Mouse (Mus musculus): ENCODE measurements at regions not wholly inside any gene's neighbourhood (a gene's known extent, or its start where the extent isn't known, plus 50 kb on each side); places are given as distances from the start of the nearest gene placed in this dataset.

DNA sequence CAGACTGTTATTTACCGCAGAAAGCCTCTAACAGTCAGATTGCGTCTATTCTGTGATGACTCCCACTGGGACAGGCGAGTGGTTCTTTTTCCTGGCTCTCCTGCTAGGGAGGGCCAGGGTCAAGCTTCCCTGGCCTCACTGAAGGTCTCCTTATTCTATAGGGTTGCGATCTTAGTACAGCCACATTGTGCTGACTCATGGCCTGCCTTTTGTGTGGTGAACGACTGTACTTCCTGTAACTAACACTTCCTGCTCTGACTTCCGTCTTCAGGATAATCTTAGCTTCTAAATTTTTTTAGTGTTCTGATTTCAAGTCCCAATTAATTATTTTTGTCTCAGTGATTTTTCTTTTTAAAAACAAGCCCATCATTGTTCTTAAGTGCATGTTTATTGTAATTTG is 203.4 kb upstream of the Tbc1d5 start:
- WGBS = 85% methylated on average over 6 of the region's 6 CpGs
- Histone ChIP-seq H3K9ac (no peak overlapping the region), H3K36me3 (no peaks in the 10 kb centered on the region), H3K4me2 (replicated peaks) (no peak overlapping the region), H3K4me1 (no peaks in the 10 kb centered on the region), H3K9me3 (no peaks in the 10 kb centered on the region), H3K4me3 (no peak overlapping the region), H3K27ac (no peak overlapping the region), H3K27me3 (no peaks in the 10 kb centered on the region)
- no peak for ATAC-seq (ENCODE audit: low FRiP score, low read depth)

DNA sequence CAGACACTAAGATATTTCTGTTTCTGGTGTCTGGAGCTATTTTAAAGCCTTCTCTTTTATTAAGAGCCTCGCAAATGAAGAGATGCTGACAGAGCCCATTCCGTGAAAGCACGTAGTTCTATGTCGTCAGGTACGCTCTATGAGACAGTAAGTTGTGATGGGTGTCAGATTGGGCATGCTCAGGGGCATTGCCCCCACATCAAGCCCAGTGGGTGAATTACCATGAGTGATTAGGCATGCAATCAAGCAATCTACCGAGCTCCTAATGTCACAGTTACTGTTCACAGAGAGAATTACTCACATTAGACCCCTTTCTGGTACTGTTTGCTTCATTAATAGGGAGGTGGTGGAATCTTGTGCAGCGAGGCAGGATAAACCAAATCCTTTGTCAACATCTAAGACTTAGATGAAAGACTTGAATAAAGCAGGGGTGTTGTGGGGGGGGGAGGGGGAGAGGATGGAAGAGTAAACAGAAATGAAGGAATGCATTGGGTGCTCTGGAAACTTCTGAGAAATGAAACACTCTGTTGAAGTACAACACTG is 192.9 kb upstream of the Tbc1d5 start:
- no peak overlapping the region for H3K4me2 ChIP-seq (replicated peaks)
- no peak overlapping the region for H3K27ac ChIP-seq
- peaks cover 8% of the 10 kb centered on the region for H3K4me1 ChIP-seq
- H3K4me3 ChIP-seq = no peak overlapping the region
- H3K9ac ChIP-seq = no peak overlapping the region
- WGBS = 55% methylated on average over 7 of the region's 7 CpGs
- no peaks in the 10 kb centered on the region for H3K27me3 ChIP-seq
- no peaks in the 10 kb centered on the region for H3K9me3 ChIP-seq
- H3K36me3 ChIP-seq = no peaks in the 10 kb centered on the region
- no peak for ATAC-seq (ENCODE audit: low FRiP score, low read depth)

GRCm38 (mm10) chr17:51370990-51371389 is 191.8 kb upstream of the Tbc1d5 start:
- no peaks in the 10 kb centered on the region for H3K36me3 ChIP-seq
- 86% methylated on average over 7 of the region's 7 CpGs for WGBS
- H3K4me2 ChIP-seq (replicated peaks) = no peak overlapping the region
- no peak overlapping the region for H3K9ac ChIP-seq
- H3K4me3 ChIP-seq = no peak overlapping the region
- H3K4me1 ChIP-seq = peaks cover 8% of the 10 kb centered on the region
- no peaks in the 10 kb centered on the region for H3K27me3 ChIP-seq
- ATAC-seq (ENCODE audit: low FRiP score, low read depth) = no peak
- no peaks in the 10 kb centered on the region for H3K9me3 ChIP-seq
- H3K27ac ChIP-seq = no peak overlapping the region

- Histone ChIP-seq H3K36me3 (no peaks in the 10 kb centered on the region), H3K27ac (no peak overlapping the region), H3K4me3 (no peak overlapping the region), H3K9me3 (no peaks in the 10 kb centered on the region), H3K4me1 (peaks cover 8% of the 10 kb centered on the region), H3K27me3 (no peaks in the 10 kb centered on the region), H3K4me2 (replicated peaks) (no peak overlapping the region), H3K9ac (no peak overlapping the region)
- ATAC-seq (ENCODE audit: low FRiP score, low read depth) = no peak
- WGBS = 31% methylated on average over 9 of the region's 9 CpGs
These were observed 190.9 kb upstream of the Tbc1d5 start for GRCm38 (mm10) chr17:51370085-51370484.

- H3K27ac ChIP-seq = no peak overlapping the region
- no peak for ATAC-seq (ENCODE audit: low FRiP score, low read depth)
- no peak overlapping the region for H3K4me2 ChIP-seq (replicated peaks)
- WGBS = 85% methylated on average over 7 of the region's 7 CpGs
- no peaks in the 10 kb centered on the region for H3K27me3 ChIP-seq
- H3K4me1 ChIP-seq = 0 out of 2 replicates have a peak, but pooled peaks cover 6% of the 10 kb centered on the region
- no peaks in the 10 kb centered on the region for H3K36me3 ChIP-seq
- no peak overlapping the region for H3K4me3 ChIP-seq
- H3K9ac ChIP-seq = no peak overlapping the region
- H3K9me3 ChIP-seq = no peaks in the 10 kb centered on the region
These were observed 183.6 kb upstream of the Tbc1d5 start for GRCm38 (mm10) chr17:51362801-51363200.

DNA sequence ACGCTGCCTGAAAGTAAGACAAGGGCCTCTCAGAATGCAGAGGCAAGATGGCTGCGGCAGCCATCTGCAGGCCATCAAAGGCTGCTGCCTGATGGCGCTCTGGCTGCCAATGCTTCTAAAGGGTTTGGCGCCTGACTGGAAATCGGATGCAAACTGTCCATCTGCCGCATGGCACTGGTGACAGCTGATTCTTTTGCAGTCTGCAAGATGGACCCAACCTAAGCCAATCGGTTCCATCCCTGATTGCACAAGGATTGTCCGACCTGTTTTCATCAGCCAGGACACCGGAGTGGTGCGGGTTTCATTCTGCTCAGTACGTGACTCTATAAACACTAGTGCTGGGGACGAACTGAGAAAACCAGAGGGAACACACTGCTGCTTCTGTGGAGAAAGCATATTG is 183.1 kb upstream of the Tbc1d5 start:
- H3K27me3 ChIP-seq = no peaks in the 10 kb centered on the region
- 0 out of 2 replicates have a peak, but pooled peaks cover 6% of the 10 kb centered on the region for H3K4me1 ChIP-seq
- no peak for ATAC-seq (ENCODE audit: low FRiP score, low read depth)
- no peak overlapping the region for H3K27ac ChIP-seq
- no peak overlapping the region for H3K4me3 ChIP-seq
- H3K9ac ChIP-seq = no peak overlapping the region
- no peaks in the 10 kb centered on the region for H3K36me3 ChIP-seq
- H3K9me3 ChIP-seq = no peaks in the 10 kb centered on the region
- H3K4me2 ChIP-seq (replicated peaks) = no peak overlapping the region
- WGBS = 93% methylated on average over 12 of the region's 12 CpGs

DNA sequence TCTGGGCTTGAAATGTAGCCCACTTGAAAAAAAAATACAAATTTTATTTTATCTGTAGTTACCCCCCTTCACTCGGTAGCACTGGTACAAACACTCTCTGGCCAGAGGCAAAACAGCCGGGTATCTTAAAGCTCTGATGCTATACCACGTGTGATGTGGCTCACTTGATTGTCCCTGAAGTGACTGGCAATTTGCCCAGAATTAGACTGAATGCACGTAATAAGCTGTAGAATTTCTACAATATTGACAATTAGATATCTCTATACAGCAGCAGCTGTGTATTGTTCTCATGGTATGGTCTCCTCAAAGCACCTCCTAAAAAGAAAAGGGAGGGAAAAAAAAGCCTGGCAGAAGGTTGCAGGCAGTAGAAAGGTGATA is 179.2 kb upstream of the Tbc1d5 start:
- Histone ChIP-seq H3K27me3 (no peaks in the 10 kb centered on the region), H3K36me3 (no peaks in the 10 kb centered on the region), H3K27ac (no peak overlapping the region), H3K4me3 (no peak overlapping the region), H3K4me2 (replicated peaks) (no peak overlapping the region), H3K9ac (no peak overlapping the region), H3K4me1 (0 out of 2 replicates have a peak, but pooled peaks cover 6% of the 10 kb centered on the region), H3K9me3 (no peaks in the 10 kb centered on the region)
- WGBS = 16% methylated on average over 4 of the region's 4 CpGs
- ATAC-seq (ENCODE audit: low FRiP score, low read depth) = peak; percentile 44; the same call in 1 of the 2 replicates

DNA sequence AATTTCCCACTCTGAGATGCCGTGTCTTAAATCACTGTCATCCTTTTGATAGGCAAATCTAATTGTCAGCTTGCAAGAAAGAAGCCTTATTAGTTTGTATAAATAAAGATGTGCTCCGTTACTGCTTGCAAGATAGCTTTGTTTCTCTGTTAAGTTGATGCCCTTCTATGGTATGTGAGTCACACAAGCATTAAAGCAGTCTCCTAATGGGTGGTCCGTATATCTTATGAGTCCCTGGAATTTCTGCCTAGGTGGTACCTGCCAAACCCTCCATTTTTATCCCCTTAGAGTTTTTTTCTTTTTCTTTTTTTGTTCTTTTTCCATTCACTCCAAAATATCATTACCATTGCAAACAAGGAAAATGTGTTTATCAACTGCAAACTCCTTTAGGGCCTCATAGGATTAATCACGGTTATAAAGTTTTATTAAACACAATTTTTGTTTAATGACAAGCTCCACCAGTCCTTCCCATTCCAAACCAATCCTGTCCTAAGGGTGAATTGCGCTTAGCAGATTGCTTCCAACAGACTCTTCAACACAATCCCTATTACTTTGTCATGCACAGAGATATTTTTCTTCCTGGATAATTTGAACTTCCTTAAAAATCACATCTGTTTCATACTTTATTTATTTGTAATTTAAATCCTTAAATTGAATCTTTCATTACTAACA is 178.7 kb upstream of the Tbc1d5 start:
- no peak overlapping the region for H3K9ac ChIP-seq
- WGBS = 50% methylated on average over 5 of the region's 5 CpGs
- no peak overlapping the region for H3K27ac ChIP-seq
- H3K4me3 ChIP-seq = no peak overlapping the region
- H3K27me3 ChIP-seq = no peaks in the 10 kb centered on the region
- H3K9me3 ChIP-seq = no peaks in the 10 kb centered on the region
- no peak overlapping the region for H3K4me2 ChIP-seq (replicated peaks)
- no peak for ATAC-seq (ENCODE audit: low FRiP score, low read depth)
- 0 out of 2 replicates have a peak, but pooled peaks cover 6% of the 10 kb centered on the region for H3K4me1 ChIP-seq
- no peaks in the 10 kb centered on the region for H3K36me3 ChIP-seq

DNA sequence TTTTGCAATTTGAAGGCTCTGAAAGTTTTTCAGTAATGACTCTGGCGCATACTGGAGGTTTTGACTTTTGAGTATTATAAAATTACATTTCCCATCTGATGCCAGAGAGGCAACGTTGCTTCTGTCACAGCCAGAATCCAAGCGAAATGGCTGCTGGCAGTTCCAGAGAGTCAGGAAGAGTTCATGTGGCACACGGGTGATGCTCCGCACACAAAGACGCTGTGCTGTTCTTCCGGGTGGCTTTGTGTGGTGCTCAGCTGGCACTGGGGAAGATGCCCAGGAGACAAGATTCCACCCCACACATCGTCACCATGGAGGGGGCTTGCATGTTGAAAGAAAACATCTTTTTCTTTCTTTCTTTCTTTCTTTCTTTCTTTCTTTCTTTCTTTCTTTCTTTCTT is 177.3 kb upstream of the Tbc1d5 start:
- Histone ChIP-seq H3K27ac (no peak overlapping the region), H3K9ac (no peak overlapping the region), H3K9me3 (no peaks in the 10 kb centered on the region), H3K4me2 (replicated peaks) (no peak overlapping the region), H3K27me3 (no peaks in the 10 kb centered on the region), H3K4me1 (0 out of 2 replicates have a peak, but pooled peaks cover 6% of the 10 kb centered on the region), H3K36me3 (no peaks in the 10 kb centered on the region), H3K4me3 (no peak overlapping the region)
- ATAC-seq (ENCODE audit: low FRiP score, low read depth) = no peak
- WGBS = 83% methylated on average over 8 of the region's 8 CpGs

DNA sequence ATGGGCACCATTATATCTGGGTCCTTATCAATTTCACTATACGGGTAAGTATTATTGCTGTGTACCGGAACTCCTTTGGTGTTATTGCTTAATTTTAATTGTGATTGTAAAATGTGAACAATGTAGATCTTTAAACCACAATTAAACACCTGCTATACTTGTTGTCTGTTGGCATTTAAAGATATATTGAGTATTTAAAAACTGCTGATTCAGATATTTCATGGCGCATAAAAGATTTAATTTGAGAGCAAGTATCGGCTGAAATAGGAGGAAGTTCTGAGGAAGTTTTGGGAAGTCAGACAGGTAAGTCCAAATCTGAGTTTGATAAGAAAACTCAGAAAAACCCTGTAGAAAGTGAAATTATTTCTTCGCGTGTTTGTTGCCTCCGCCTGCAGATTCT is 142.7 kb upstream of the Tbc1d5 start:
- Histone ChIP-seq H3K4me2 (replicated peaks) (no peak overlapping the region), H3K9me3 (no peaks in the 10 kb centered on the region), H3K27ac (no peak overlapping the region), H3K4me3 (no peak overlapping the region), H3K4me1 (no peaks in the 10 kb centered on the region; the same call in 1 of the 2 replicates), H3K27me3 (no peaks in the 10 kb centered on the region), H3K9ac (no peak overlapping the region), H3K36me3 (no peaks in the 10 kb centered on the region)
- WGBS = 68% methylated on average over 7 of the region's 7 CpGs
- ATAC-seq (ENCODE audit: low FRiP score, low read depth) = no peak

DNA sequence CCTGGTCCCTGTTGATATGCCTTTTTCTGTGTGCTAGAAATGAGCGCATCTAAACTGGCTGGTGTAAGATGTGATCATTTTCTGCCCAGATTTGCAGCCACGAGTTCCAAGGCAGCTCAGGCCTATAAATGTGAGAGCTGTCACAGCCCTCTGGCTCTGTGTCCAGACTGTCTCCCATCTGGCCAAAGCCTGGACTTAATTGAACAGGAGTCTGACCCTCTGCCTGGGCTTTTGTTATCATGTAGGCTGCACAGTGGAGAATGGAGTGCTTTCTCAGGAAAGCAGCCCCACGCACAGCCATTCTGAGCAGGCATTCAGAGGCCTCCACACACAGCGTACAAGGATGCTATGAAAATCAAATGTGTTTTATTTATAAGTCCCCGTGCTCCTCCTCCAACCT is 141.9 kb upstream of the Tbc1d5 start:
- H3K27me3 ChIP-seq = no peaks in the 10 kb centered on the region
- no peak overlapping the region for H3K4me2 ChIP-seq (replicated peaks)
- H3K4me1 ChIP-seq = no peaks in the 10 kb centered on the region; the same call in 1 of the 2 replicates
- no peak overlapping the region for H3K27ac ChIP-seq
- H3K36me3 ChIP-seq = no peaks in the 10 kb centered on the region
- 66% methylated on average over 5 of the region's 5 CpGs for WGBS
- no peak overlapping the region for H3K4me3 ChIP-seq
- no peaks in the 10 kb centered on the region for H3K9me3 ChIP-seq
- ATAC-seq (ENCODE audit: low FRiP score, low read depth) = no peak
- no peak overlapping the region for H3K9ac ChIP-seq

DNA sequence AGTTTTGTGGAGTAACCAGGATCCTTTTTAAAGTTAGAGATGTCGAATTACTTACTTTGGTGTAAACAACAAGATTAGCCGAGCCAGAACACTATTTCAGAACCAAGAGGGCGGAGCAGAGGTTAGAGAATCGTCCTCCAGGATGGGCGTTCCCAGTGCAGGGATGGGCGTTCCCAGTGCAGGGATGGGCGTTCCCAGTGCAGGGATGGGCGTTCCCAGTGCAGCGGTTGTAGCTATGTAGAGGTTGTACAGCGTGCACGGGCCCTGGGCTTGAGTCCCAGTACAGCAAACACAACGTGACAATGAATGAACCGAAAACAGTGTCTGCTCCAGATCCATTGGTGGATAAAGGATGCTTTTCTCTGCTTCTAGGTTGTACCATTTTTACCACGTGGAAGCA is 125.8 kb upstream of the Tbc1d5 start:
- no peak overlapping the region for H3K27ac ChIP-seq
- H3K36me3 ChIP-seq = no peaks in the 10 kb centered on the region
- H3K4me1 ChIP-seq = no peaks in the 10 kb centered on the region
- no peak for ATAC-seq (ENCODE audit: low FRiP score, low read depth)
- no peaks in the 10 kb centered on the region for H3K27me3 ChIP-seq
- H3K4me3 ChIP-seq = no peak overlapping the region
- no peaks in the 10 kb centered on the region for H3K9me3 ChIP-seq
- H3K9ac ChIP-seq = no peak overlapping the region
- H3K4me2 ChIP-seq (replicated peaks) = no peak overlapping the region
- WGBS = 51% methylated on average over 14 of the region's 14 CpGs

- WGBS = 95% methylated on average over 1 of the region's 1 CpGs
- no peaks in the 10 kb centered on the region for H3K36me3 ChIP-seq
- H3K4me2 ChIP-seq (replicated peaks) = no peak overlapping the region
- H3K9ac ChIP-seq = no peak overlapping the region
- H3K27ac ChIP-seq = no peak overlapping the region
- H3K4me1 ChIP-seq = no peaks in the 10 kb centered on the region
- H3K27me3 ChIP-seq = no peaks in the 10 kb centered on the region
- no peak for ATAC-seq (ENCODE audit: low FRiP score, low read depth)
- H3K4me3 ChIP-seq = no peak overlapping the region
- H3K9me3 ChIP-seq = no peaks in the 10 kb centered on the region
These were observed 111.6 kb upstream of the Tbc1d5 start for GRCm38 (mm10) chr17:51290741-51291140.
